Mouse (Mus musculus) sigmoid colon, adult 10 weeks (tissue): ENCODE data around the gene Gm3127. TPM values are rescaled to one million over a fixed set of nuclear protein-coding genes. Genes with fewer than 3 reads are reported as not detected.

ENCODE experiments used
- polyA plus RNA-seq: library from polyadenylated mRNA; stranded (reverse); fragments of 350-450 nt; fragmentation: Illumina TruSeq; extraction: RNeasy Lipid Tissue Mini Kit (QIAGEN cat#74804); gene quantifications from one replicate; pipeline ENCODE4 v1.2.3, GENCODE M21; 2014; ENCODE audit warnings: low read depth, low replicate concordance

The Gm3127 gene
- polyA plus RNA-seq: not detected

GRCm38 (mm10) chr14:4164730-4165129 lies at the start of gene Gm3127:
TSS of gene Gm3127 (plus strand) at chr14:4165030.

DNA sequence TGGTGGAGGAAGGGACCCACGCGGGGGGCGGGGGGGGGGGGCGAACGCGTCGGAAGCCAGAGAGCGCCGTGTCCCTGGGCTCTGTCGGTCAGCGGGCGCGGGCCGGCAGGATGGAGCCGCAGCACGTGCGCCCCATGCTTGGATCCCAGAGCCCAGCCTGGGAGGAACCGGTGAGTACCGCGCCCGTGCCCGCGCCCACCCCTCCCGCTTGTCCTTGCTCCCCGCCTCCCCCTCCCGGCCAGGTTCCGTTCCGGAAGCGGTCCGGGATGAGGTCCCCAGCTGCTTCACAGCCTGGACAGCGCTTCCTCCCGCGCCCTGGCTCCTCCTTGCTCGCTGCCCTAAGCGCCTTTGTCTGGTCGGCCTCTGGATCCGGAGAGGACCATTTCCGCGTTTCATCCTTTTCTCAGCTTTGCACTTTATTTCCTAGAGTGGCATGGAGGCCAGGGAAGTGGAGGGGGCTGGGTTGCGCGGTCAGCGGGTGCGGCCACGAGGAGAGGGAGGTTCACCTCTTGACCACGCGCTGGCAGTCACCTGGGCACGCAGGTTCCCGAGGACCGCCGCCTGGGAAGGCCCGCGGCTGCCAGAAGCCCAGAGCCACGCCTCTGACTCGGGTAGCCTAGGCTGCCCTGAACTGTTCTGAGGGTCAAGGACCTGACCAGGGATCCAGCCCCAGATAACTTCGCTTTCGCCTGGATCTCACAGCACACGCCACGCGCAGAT lies 17.8 kb downstream of the Gm3127 start, which contains the start of gene Gm2974:
Gene Gm2974, plus strand, starts transcription at position 86 of the 720 bp plus-strand sequence.

Other genes with a start within 250 kb of the Gm3127 start
- gene Gm3029, start 233.3 kb upstream of the Gm3127 start, polyA plus RNA-seq: not detected
- gene Gm3095, start 201.5 kb upstream of the Gm3127 start, polyA plus RNA-seq: not detected
- not detected for gene Gm3099, start 166.6 kb upstream of the Gm3127 start, polyA plus RNA-seq
- gene Gm5796, start 141.1 kb upstream of the Gm3127 start, polyA plus RNA-seq: not detected
- gene Gm3115, start 80.9 kb upstream of the Gm3127 start, polyA plus RNA-seq: not detected
- not detected for gene Gm8108, start 54.5 kb upstream of the Gm3127 start, polyA plus RNA-seq
- 0.22 TPM for gene Gm2974, start 17.5 kb downstream of the Gm3127 start, polyA plus RNA-seq
- not detected for gene Gm3138, start 84.6 kb downstream of the Gm3127 start, polyA plus RNA-seq
- not detected for gene Gm3149, start 152.3 kb downstream of the Gm3127 start, polyA plus RNA-seq
- not detected for gene 2610042L04Rik, start 169.7 kb downstream of the Gm3127 start, polyA plus RNA-seq
- not detected for gene Gm3159, start 232.5 kb downstream of the Gm3127 start, polyA plus RNA-seq